Mouse (Mus musculus): Measurements from ENCODE around the gene Ssbp2.
A peak's percentile ranks its signal among the peaks of the same experiment; 100 is the strongest.

The Ssbp2 gene

DNA sequence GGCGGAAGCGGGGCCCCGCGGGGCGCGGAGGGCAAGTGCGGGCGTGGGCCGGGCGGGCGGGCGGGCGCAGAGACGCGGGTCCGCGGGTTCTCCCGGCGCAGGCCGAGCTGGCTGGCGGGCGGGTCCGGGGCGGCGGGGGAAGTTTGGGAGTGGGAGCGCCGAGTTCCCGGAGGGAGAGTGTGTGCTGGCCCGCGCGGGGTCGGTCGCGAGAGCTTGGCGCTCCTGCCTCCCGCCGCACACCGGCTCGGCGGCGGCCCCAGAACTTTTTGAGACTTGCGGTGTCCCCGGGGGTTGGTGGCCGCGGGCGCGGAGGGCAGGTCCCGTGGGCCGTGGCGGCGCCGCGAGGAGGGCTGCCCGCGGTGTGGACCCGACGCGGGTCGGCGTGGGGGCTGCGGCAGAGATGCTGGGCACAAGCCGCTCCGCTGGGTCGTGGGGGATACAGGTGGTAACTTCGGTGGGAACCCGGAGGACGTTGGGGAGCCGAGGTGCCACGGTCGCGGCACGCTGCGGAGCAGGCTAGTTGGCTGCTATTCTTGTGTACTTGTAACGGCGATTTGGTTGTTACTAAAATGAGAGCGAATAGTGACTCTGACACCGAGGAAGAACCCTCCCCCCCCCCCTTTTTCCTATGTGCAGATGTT, 1.7 kb downstream of the Ssbp2 start:
- DNase-seq = peak; percentile 16

DNA sequence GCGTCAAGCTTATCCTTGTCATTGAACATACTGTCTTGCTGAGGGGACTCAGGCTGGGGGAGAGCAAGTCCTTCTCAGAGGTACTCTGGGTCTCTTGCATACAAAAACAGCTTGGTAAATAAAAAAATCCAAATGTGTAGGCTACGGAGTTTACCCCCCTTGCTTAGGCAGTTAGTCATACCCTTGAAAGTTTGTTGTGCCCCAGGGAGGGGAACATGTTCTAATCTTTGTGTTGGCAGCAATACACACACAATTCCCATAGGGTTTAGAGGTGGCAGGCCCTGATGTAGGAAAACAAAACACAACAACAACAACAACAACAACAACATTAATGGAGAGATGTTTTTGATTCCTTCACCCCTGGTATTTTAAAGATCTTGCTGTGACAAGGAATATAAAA, 2.3 kb downstream of the Ssbp2 start:
- no peak for DNase-seq

- peak; percentile 44 for DNase-seq
Measured at GRCm38 (mm10) chr13:91462893-91463481, 2.9 kb downstream of the Ssbp2 start.

- DNase-seq = no peak
Measured at GRCm38 (mm10) chr13:91465002-91465715, 5.1 kb downstream of the Ssbp2 start.

- no peak for DNase-seq
Measured at GRCm38 (mm10) chr13:91471566-91471965, 11.5 kb downstream of the Ssbp2 start.

GRCm38 (mm10) chr13:91471980-91472379, 11.9 kb downstream of the Ssbp2 start:
- no peak for DNase-seq

DNA sequence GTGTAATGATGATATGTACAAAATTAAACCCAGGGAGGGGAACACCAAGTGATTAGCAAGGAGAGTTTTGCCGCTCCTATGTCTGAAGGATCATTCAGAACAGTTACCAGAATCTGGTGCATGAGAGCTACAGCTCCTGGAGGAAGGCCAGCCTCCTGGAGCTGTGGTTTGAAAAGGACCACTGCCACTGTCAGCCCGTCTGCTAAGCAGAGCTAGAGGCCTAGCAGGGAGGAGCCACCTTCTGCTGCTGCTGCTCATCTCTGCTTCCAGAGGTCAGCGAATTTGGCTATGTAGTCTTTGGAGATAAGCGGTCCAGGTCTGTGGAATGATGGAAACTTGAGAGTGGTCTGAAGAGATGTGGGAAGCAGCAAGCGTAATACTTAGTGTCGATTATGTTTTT, 13.4 kb downstream of the Ssbp2 start:
- DNase-seq = no peak

DNA sequence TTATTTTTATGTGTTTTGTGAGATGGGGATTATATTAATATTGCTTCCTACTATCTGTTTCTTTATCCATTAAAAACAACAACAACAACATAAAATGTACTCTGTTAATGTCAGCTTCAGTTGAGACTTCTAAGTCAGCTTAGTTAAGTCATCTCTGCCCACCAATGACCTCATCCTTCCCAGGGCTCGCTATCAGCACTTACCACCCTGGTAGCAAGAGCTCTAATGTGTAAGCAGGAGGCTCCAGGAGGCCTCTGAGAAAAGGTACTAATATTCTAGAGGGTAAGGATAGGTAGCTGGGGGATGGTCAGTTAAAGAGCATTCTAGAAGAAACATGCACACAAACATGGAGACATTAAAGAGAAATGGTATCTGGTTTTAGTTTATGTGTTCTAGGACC, 13.9 kb downstream of the Ssbp2 start:
- DNase-seq = no peak

GRCm38 (mm10) chr13:91475888-91476287, 15.8 kb downstream of the Ssbp2 start:
- DNase-seq = no peak

DNA sequence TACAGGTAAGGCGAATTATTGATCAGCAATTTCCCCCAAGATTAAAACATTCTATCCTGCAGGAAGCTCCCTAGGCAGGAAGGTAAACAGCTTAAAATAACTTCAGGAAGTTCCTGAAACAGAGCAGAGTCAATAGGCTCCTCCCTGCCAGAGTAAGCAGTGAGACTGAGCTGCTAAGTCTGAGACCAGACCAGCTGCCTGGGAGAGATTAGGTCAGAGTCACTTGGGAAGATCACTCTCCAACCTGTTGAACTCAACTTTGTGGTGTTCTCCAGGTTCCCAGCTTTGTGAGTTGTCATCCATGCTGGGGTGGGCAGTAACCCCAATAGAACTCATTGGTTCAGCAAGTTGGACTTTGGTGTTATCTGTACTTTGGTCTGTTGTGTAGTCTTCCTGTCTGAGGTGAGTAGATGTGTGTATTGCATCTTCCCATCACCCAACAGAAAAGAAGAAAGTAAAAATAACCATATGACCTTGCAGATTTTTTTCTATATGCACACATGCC, 16.6 kb downstream of the Ssbp2 start:
- no peak for DNase-seq

GRCm38 (mm10) chr13:91478011-91478410, 17.9 kb downstream of the Ssbp2 start:
- peak; percentile 66 for DNase-seq

DNA sequence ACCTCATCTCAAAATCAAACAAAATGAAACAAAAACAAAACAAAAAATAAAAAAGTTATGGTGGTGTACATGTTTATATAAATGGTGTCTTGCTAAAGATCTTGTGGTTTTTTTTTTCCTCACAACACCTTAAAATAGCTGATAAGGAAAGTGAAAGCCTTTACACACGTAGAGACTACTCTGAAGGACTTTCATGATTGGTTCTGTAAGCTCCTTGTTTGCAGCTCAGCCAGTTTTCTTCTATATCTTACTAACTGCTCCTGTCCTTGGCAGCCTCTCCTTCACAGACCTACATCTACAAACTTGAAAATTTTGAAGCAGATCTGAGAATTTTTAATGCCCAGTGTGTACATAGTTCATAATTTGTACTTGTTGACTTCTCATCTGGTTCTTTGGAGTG, 24.2 kb downstream of the Ssbp2 start:
- no peak for DNase-seq

- DNase-seq = no peak
Measured at GRCm38 (mm10) chr13:91492133-91492532, 32.0 kb downstream of the Ssbp2 start.

GRCm38 (mm10) chr13:91497055-91497454, 37.0 kb downstream of the Ssbp2 start:
- DNase-seq = no peak

DNA sequence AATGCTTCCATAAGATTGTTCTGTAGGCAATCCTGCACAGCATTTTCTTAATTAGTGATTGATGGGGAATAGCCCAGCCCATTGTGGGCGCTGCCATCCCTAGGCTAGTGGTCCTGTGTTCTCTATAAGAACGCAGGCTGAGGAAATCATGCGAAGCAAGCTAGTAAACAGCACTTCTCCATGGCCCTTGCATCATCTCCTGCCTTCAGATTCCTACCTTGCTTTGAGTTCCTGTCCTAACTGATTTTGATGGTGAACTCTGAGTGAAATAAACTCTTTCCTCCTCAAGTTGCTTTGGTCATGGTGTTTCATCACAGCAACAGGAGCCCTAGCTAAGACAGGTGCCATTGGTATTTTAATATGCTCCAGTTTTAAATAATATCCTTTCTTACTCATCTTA, 41.7 kb downstream of the Ssbp2 start:
- DNase-seq = no peak

DNA sequence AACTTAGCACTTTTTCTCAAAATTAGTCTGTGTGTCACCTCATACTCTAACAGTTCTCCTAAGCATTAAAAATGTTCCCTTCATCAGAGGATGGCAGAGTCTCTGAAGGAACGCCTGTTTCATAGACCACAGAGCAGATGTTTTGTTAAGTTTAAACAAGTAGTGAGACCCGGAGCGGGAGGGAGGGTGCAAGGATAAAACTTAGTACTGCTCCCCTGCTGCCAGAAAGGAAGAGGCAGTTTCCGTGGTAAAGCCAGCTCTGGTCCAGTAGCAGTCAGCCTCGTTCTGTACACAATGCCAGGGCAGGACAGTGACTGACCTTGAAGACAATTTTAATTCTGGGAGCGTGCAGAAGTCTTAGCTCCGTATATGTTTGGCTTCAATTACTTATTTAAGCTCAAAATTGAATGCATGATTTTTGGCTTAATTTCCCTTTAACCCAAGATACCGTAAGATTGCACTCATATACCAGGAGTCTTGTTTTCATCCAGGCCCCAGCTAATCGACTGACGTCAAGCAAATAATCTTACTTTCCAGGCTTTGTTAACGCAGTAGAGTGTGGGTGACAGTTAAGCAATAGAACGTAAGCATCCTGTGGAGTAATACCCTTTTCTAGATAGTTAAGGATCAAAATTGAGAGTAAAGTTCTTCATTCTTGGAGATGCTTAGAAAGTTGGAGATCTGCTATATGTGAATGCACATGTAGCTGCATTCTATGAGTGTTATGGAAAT, 42.7 kb downstream of the Ssbp2 start:
- DNase-seq = no peak

GRCm38 (mm10) chr13:91508991-91509390, 48.9 kb downstream of the Ssbp2 start:
- no peak for DNase-seq

DNA sequence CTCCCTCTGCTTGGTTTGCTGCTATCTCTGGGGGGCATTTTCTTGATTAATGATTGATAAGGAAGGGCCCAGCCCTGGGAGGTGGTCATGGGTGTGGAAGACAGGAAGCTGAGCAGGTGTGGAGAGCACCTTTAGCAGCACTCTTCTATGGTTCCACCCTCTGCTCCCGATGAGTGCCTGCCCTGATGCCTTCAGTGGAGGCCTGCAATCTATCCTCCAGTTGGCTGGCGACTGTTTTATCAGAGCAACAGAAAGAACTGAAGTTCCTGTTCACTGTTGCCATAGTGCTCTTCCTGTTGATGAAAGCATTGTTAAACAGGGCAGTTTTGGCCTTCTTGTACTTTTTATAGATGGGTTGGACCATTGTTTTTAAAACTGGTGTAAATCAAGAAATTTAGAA, 49.4 kb downstream of the Ssbp2 start:
- no peak for DNase-seq

DNA sequence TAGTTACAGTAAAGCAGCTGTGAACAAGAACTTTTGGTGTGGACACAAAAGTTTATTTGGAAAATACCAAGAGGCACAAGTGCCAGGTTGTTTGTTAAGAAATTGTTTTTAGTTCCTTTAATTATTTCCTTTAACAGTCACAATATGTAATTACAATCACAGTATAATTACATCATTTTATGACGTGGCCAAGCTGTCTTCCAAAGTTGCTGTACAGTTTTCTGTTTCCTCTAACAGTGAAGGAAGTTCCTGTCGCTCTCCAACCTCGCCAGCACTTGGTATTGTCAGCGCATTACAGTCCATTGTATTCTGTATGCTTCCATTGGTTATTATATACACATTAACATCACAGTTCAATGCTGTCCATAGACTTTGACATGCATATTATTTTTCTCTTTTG, 54.9 kb downstream of the Ssbp2 start:
- no peak for DNase-seq

DNA sequence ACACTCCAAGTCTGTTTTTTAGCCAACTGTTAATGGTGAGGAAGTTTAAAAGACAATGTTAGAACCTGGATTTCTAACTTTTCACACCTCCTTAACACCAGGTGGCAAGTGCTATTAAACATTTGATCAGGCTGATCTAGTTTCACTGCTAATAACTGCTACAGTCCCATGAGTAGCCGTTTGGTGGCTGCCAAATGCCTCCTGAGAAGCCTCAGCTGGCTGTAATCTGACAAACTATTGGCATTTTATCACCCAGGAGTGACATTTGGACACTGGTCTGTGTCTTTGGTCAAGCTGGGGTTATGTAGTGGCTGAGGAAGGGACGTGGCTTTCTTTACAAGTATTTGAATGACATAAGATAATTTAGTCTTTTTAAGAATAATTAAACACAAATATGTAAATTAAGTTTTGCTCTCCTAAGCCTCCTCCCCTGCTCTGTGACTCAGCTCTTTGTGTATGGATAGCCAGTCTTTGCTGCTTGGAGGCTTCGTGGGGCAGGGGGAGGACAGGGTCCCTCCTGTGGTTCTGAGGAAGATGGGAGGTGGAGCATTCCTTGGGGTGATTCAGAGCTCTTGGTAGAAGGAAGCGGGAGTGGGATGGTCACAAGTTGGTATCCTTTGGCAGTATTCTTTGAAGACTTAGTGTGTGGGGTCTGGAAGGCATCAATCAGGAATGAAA, 60.1 kb downstream of the Ssbp2 start:
- no peak for DNase-seq

DNA sequence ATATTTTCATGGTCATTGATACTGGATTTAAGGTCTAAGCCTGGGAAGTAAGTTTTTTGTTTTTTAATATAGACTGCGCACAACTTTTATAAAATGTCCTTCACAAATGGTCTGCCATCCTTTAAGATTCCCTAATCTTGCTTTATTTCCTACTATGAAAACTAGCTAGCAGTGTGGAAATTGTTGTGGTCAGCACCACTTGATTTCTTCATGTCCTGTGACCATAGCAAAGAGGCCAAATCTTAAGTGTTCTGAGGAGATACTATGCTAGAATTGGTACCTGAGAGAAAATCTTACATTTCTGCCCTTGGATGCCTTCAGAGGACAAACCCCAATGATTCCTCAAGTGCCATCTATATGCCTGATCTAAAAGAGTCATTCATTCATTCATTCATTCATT, 60.9 kb downstream of the Ssbp2 start:
- DNase-seq = no peak

GRCm38 (mm10) chr13:91526058-91526457, 66.0 kb downstream of the Ssbp2 start:
- DNase-seq = no peak

DNA sequence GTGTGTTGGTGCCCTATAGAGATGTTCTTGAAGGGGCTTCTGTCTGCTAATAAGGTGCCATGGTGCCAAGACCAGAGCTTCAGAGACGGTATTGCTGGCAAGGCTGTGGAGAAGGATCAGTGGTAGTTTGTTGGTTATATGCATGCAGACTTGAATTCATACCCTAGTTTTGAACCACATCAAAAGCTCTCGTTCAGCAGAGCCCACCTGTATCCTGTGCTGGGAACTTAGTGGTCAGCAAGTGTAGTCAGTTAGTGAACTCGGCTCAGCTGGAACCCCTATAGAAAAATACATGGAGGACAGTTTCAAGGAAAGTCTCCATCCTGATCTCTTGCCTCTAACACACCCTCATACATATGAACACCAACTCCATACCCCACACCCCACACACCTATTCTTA, 69.7 kb downstream of the Ssbp2 start:
- no peak for DNase-seq
